Comparison of ENCODE assay signal across 11 mouse cellular contexts in genomic region chr17:9756675-9757074, GRCm38 (mm10).
A peak's percentile ranks its signal among the peaks of the same experiment; 100 is the strongest.
DNase-seq lines count a peak whose midpoint lies in the region; ATAC-seq and TF ChIP-seq lines count a peak whose summit lies in the region.
"Had no signal": no experiment of that assay in that cellular context is flagged by ENCODE, and none has a peak within 500 bp of the region (broad histone marks: within the 10 kb centered on the region; RNA-seq: fewer than 3 reads in every experiment).

No protein-coding gene starts in this region.

- H3K9ac ChIP-seq in heart, embryonic 11.5 days (ENCODE audit: low read depth, low read length) = no peak overlapping the region
- no peak overlapping the region for H3K9ac ChIP-seq in lung, postnatal 0 days (replicated peaks; ENCODE audit: low read depth)
- H3K9ac ChIP-seq in liver, embryonic 12.5 days = no peak overlapping the region
- H3K9ac ChIP-seq: embryonic facial prominence, embryonic 12.5 days; lung, embryonic 14.5 days had no signal

- peak; percentile 20; the same call in 1 of the 2 replicates for TF ChIP-seq EP300 in lung, postnatal 0 days (IDR thresholded peaks at IDR 0.05)

- ATAC-seq in heart, embryonic 11.5 days (replicated peaks; ENCODE audit: insufficient number of reproducible peaks, low FRiP score, low TSS enrichment) = no peak
- peak; percentile 29; the same call in 1 of the 2 replicates for ATAC-seq in common myeloid progenitor, adult 5-6 weeks (replicated peaks; ENCODE audit: low read depth, poor library complexity, severe bottlenecking)
- ATAC-seq in lung, postnatal 0 days = peak; percentile 57
- no peak for ATAC-seq in erythroid progenitor cell, adult 5-6 weeks (replicated peaks; ENCODE audit: low FRiP score, poor library complexity, severe bottlenecking)
- no peak for ATAC-seq in liver, embryonic 12.5 days

- H3K4me2 ChIP-seq in heart, embryonic 11.5 days = no peak overlapping the region
- H3K4me2 ChIP-seq in lung, postnatal 0 days (replicated peaks; ENCODE audit: low read depth, low read length) = no peak overlapping the region
- no peak overlapping the region for H3K4me2 ChIP-seq in liver, embryonic 12.5 days
- H3K4me2 ChIP-seq: embryonic facial prominence, embryonic 12.5 days; lung, embryonic 14.5 days had no signal

- H3K4me3 ChIP-seq in heart, embryonic 11.5 days (ENCODE audit: low read depth, low read length) = no peak overlapping the region
- H3K4me3 ChIP-seq in heart, embryonic 10.5 days = no peak overlapping the region
- H3K4me3 ChIP-seq in lung, postnatal 0 days (ENCODE audit: low read depth, low read length) = no peak overlapping the region
- H3K4me3 ChIP-seq in liver, embryonic 12.5 days = no peak overlapping the region
- H3K4me3 ChIP-seq: embryonic facial prominence, embryonic 12.5 days had no signal

- H3K27me3 ChIP-seq in heart, embryonic 11.5 days (ENCODE audit: control insufficient read depth, insufficient read depth, low read length) = no peaks in the 10 kb centered on the region
- 0 out of 2 replicates have a peak, but pooled peaks cover 9% of the 10 kb centered on the region for H3K27me3 ChIP-seq in heart, embryonic 10.5 days (ENCODE audit: insufficient read depth, poor library complexity, severe bottlenecking)
- H3K27me3 ChIP-seq in lung, postnatal 0 days (replicated peaks; ENCODE audit: insufficient read depth, low read length) = no peaks in the 10 kb centered on the region
- no peaks in the 10 kb centered on the region for H3K27me3 ChIP-seq in liver, embryonic 12.5 days (replicated peaks)
- H3K27me3 ChIP-seq: embryonic facial prominence, embryonic 12.5 days had no signal

- H3K27ac ChIP-seq in heart, embryonic 11.5 days (ENCODE audit: low read depth, low read length) = no peak overlapping the region
- H3K27ac ChIP-seq in heart, embryonic 10.5 days = peak overlapping the region; percentile 47; the same call in 1 of the 2 replicates
- no peak overlapping the region for H3K27ac ChIP-seq in lung, postnatal 0 days (ENCODE audit: low read length)
- no peak overlapping the region for H3K27ac ChIP-seq in liver, embryonic 12.5 days
- H3K27ac ChIP-seq: embryonic facial prominence, embryonic 12.5 days had no signal

- no peaks in the 10 kb centered on the region for H3K36me3 ChIP-seq in heart, embryonic 11.5 days (ENCODE audit: control insufficient read depth, insufficient read depth, low read length)
- no peaks in the 10 kb centered on the region for H3K36me3 ChIP-seq in heart, embryonic 10.5 days
- no peaks in the 10 kb centered on the region for H3K36me3 ChIP-seq in lung, postnatal 0 days (ENCODE audit: insufficient read depth, low read length)
- no peaks in the 10 kb centered on the region for H3K36me3 ChIP-seq in liver, embryonic 12.5 days
- H3K36me3 ChIP-seq: embryonic facial prominence, embryonic 12.5 days had no signal

- 71% methylated on average over 12 of the region's 12 CpGs for WGBS in heart, embryonic 11.5 days (ENCODE audit: insufficient replicate concordance)
- 70% methylated on average over 12 of the region's 12 CpGs for WGBS in heart, embryonic 10.5 days
- WGBS in lung, postnatal 0 days = 63% methylated on average over 12 of the region's 12 CpGs
- WGBS in liver, embryonic 12.5 days (ENCODE audit: insufficient replicate concordance) = 51% methylated on average over 12 of the region's 12 CpGs

- peaks cover 11% of the 10 kb centered on the region for H3K4me1 ChIP-seq in heart, embryonic 11.5 days (ENCODE audit: control insufficient read depth, insufficient read depth, low read length)
- peaks cover 22% of the 10 kb centered on the region for H3K4me1 ChIP-seq in heart, embryonic 10.5 days
- H3K4me1 ChIP-seq in lung, postnatal 0 days (ENCODE audit: insufficient read depth, low read depth, low read length) = peaks cover 3% of the 10 kb centered on the region; the same call in 1 of the 2 replicates
- H3K4me1 ChIP-seq in liver, embryonic 12.5 days = no peaks in the 10 kb centered on the region
- H3K4me1 ChIP-seq: embryonic facial prominence, embryonic 12.5 days had no signal

- no peak for TF ChIP-seq CTCF in lung, postnatal 0 days (IDR thresholded peaks at IDR 0.05)

- DNase-seq in heart, adult 18-20 months = peak; percentile 83 to 90
- no peak for DNase-seq in heart, embryonic 10.5 days (ENCODE audit: low spot score)
- peak; percentile 22 for DNase-seq in lung, postnatal 0 days (ENCODE audit: low spot score)
- DNase-seq in spleen, postnatal 14 days (ENCODE audit: low spot score in 2 of 2) = no peak
- DNase-seq: layer of hippocampus, adult 9-11 months had no signal

- H3K9me3 ChIP-seq in heart, embryonic 11.5 days (replicated peaks; ENCODE audit: control insufficient read depth, low read length) = no peaks in the 10 kb centered on the region
- H3K9me3 ChIP-seq in heart, embryonic 10.5 days = no peaks in the 10 kb centered on the region
- H3K9me3 ChIP-seq in lung, postnatal 0 days (ENCODE audit: low read length) = no peaks in the 10 kb centered on the region
- H3K9me3 ChIP-seq in liver, embryonic 12.5 days (replicated peaks) = no peaks in the 10 kb centered on the region
- H3K9me3 ChIP-seq: embryonic facial prominence, embryonic 12.5 days had no signal

Comparison
In these comparisons a context has a peak if more than half of its experiments do, and no peak if none do; other contexts are left out.
1. DNase-seq: peak in heart, adult 18-20 months (2 of 2) and lung, postnatal 0 days (single experiment); none in heart, embryonic 10.5 days (single experiment) and spleen, postnatal 14 days (0 of 2).
2. ATAC-seq: peak in common myeloid progenitor, adult 5-6 weeks (single experiment) and lung, postnatal 0 days (single experiment); none in heart, embryonic 11.5 days (single experiment), erythroid progenitor cell, adult 5-6 weeks (single experiment) and liver, embryonic 12.5 days (single experiment).